Comparison of ENCODE assay signal across 16 mouse cellular contexts in the genomic region with DNA sequence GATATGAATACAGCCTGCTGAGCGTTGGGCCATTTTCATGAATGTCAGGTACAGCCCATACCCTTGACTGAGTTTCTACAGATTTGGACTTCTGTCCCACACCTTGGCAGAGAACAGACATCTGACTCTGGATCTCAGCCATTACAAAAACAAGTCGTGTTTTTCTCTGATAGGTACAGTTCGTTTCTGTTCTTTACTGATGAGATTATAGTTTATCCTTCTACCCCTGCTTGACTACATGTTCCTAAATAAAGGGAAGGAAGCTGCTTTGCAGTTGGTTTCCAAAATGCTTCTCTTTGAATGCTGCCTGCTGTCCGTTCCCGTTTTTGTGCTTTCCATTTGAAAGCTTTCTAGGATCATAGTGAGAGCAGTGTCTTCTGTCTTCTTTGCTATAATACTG.
"Had no signal": no experiment of that assay in that cellular context is flagged by ENCODE, and none has a peak within 500 bp of the region (broad histone marks: within the 10 kb centered on the region; RNA-seq: fewer than 3 reads in every experiment).

No protein-coding gene starts in this region.

- H3K27ac ChIP-seq: liver, embryonic 14.5 days; lung, embryonic 15.5 days; macrophage; midbrain, embryonic 13.5 days; midbrain, embryonic 15.5 days; neural tube, embryonic 12.5 days had no signal

- H3K4me1 ChIP-seq: lung, embryonic 15.5 days; midbrain, embryonic 13.5 days; midbrain, embryonic 15.5 days; neural tube, embryonic 12.5 days had no signal

- H3K9me3 ChIP-seq: lung, embryonic 15.5 days; midbrain, embryonic 13.5 days; midbrain, embryonic 15.5 days; neural tube, embryonic 12.5 days had no signal

- DNase-seq: lung, adult 2 months; lung, postnatal 14 days; lung, postnatal 36 days; right cerebral cortex, postnatal 14 days; spleen, adult 18-20 months; thymus, adult 2 months; thymus, postnatal 25 days; thymus, postnatal 4 days had no signal

- H3K4me2 ChIP-seq: lung, embryonic 15.5 days; midbrain, embryonic 11.5 days; midbrain, embryonic 13.5 days; midbrain, embryonic 15.5 days; neural tube, embryonic 12.5 days had no signal

- H3K36me3 ChIP-seq: lung, embryonic 15.5 days; midbrain, embryonic 13.5 days; midbrain, embryonic 15.5 days; neural tube, embryonic 12.5 days had no signal

- ATAC-seq: lung, postnatal 0 days; midbrain, embryonic 13.5 days; midbrain, embryonic 15.5 days had no signal

- H3K4me3 ChIP-seq: lung, embryonic 15.5 days; midbrain, embryonic 13.5 days; midbrain, embryonic 15.5 days; neural tube, embryonic 12.5 days had no signal

- H3K9ac ChIP-seq: liver, embryonic 14.5 days; lung, embryonic 15.5 days; midbrain, embryonic 13.5 days; midbrain, embryonic 15.5 days; neural tube, embryonic 12.5 days had no signal

- H3K27me3 ChIP-seq: lung, embryonic 15.5 days; midbrain, embryonic 13.5 days; midbrain, embryonic 15.5 days; neural tube, embryonic 12.5 days had no signal
